In the genomic region with DNA sequence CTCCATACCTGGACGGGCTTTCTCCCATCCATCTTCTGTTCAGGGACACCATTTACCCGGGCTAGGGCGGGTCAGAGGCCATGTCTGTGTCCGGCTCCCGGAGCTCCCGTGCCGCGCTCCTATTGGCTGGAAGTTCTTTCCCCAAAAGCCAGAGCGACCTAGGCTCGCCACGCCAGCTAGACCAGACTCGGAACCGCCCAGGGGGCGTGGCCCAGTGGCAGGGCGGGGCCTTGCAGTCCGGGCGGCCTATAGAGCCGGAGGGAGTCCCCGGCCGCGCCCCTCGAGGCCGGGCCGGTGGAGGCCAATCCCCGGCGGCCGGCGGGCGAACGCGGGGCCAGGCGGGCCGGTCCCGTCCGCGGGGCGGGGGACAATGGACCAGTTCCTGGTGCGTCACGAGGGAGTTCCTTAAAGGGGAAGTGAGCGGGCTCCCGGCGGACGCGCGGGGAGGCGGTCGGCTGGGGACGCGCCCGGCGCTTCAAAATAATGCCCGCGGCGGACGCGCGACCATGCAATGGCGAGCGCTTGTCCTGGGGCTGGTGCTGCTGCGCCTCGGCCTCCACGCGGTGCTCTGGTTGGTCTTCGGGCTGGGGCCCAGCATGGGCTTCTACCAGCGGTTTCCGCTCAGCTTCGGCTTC, we compare ENCODE assay signal across 7 mouse cellular contexts. TPM values are rescaled to one million over a fixed set of nuclear protein-coding genes. Genes with fewer than 3 reads are reported as not detected.
DNase-seq lines count a peak whose midpoint lies in the region; ATAC-seq lines count a peak whose summit lies in the region.

Gene Edem1 (plus strand): TSS at position 408 of the 635 bp plus-strand sequence.

- peak within 1 kb of the TSS; percentile 94 for H3K9ac ChIP-seq in intestine, embryonic 15.5 days

- peak within 1 kb of the TSS; percentile 99 for H3K4me3 ChIP-seq in intestine, embryonic 15.5 days (replicated peaks)
- peak within 1 kb of the TSS; percentile 92 for H3K4me3 ChIP-seq in midbrain, embryonic 10.5 days

- intact Hi-C loops in gastrocnemius, postnatal 36 days (cut with DNase I): no loop called here
- intact Hi-C loops in left cerebral cortex, postnatal 25 days (cut with DNase I): loop anchor here (2.0 kb wide), 1 partner anchor 46 kb away; the partner anchor contains the start of gene Arl8b

- H3K4me2 ChIP-seq in intestine, embryonic 15.5 days (replicated peaks): peak within 1 kb of the TSS; percentile 84

- peak within 1 kb of the TSS; percentile 77 for H3K27ac ChIP-seq in intestine, embryonic 15.5 days
- H3K27ac ChIP-seq in midbrain, embryonic 10.5 days (replicated peaks): peak within 1 kb of the TSS; percentile 92

- ATAC-seq in intestine, embryonic 15.5 days: peak; percentile 99

- H3K27me3 ChIP-seq in intestine, embryonic 15.5 days (replicated peaks): no peaks in the 10 kb centered on the region
- no peaks in the 10 kb centered on the region for H3K27me3 ChIP-seq in midbrain, embryonic 10.5 days (ENCODE audit: low read depth, poor library complexity, severe bottlenecking)

- under 1% methylated on average over 67 of the region's 67 CpGs for WGBS in intestine, embryonic 15.5 days
- 0% methylated on average over 67 of the region's 67 CpGs for WGBS in midbrain, embryonic 10.5 days

- DNase-seq in adrenal gland, adult 2 months: peak; percentile 100
- peak; percentile 96 for DNase-seq in embryo, embryonic 11.5 days (ENCODE audit: low read depth, low spot score)
- DNase-seq in gastrocnemius, postnatal 36 days: peak; percentile 98 to 99
- DNase-seq in left cerebral cortex, postnatal 25 days (ENCODE audit: low spot score in 2 of 2): peak; percentile 95 to 97
- DNase-seq in midbrain, embryonic 10.5 days (ENCODE audit: low spot score): peak; percentile 98
- peak; percentile 86 for DNase-seq in right cerebral cortex, postnatal 4 days

- no peaks in the 10 kb centered on the region for H3K36me3 ChIP-seq in intestine, embryonic 15.5 days
- H3K36me3 ChIP-seq in midbrain, embryonic 10.5 days: peaks cover 4% of the 10 kb centered on the region; the same call in 1 of the 2 replicates

- H3K4me1 ChIP-seq in intestine, embryonic 15.5 days (replicated peaks): peaks cover 15% of the 10 kb centered on the region
- H3K4me1 ChIP-seq in midbrain, embryonic 10.5 days: peaks cover 20% of the 10 kb centered on the region

- H3K9me3 ChIP-seq in intestine, embryonic 15.5 days: no peaks in the 10 kb centered on the region
- H3K9me3 ChIP-seq in midbrain, embryonic 10.5 days (replicated peaks): no peaks in the 10 kb centered on the region

RNA-seq across cellular contexts. Expression of gene Edem1, which starts in this region (rescaled TPM):
- 10 to 100 TPM; 37.3 to 53.9 TPM for total RNA-seq in adrenal gland, adult 2 months (2021)
- polyA plus RNA-seq in adrenal gland, adult 2 months (2012; rRNA removed): 24.5 and 29.4 TPM in 2 replicates
- total RNA-seq in gastrocnemius, postnatal 36 days (2021): 1 to 10 TPM; 7.1 to 9.8 TPM
- polyA plus RNA-seq in intestine, embryonic 15.5 days (2015; fragmentation: Nextera tagmentation; extraction: Ambion mirVana): 44.7 and 53.2 TPM in 2 replicates
- total RNA-seq in left cerebral cortex, postnatal 25 days (2021): 10 to 100 TPM; 13.7 to 22.0 TPM
- polyA plus RNA-seq in midbrain, embryonic 10.5 days (2016; fragmentation: Nextera tagmentation; extraction: Ambion mirVana): 14.2 and 15.7 TPM in 2 replicates

Comparison
In these comparisons a context has a peak if more than half of its experiments do, and no peak if none do; other contexts are left out.
1. Peak in every context shown above with its lines: DNase-seq, ATAC-seq, H3K4me3 ChIP-seq and H3K27ac ChIP-seq.